Comparison of ENCODE assay signal across 8 mouse cellular contexts in genomic region chr13:80882716-80883135, GRCm38 (mm10). TPM values are rescaled to one million over a fixed set of nuclear protein-coding genes. Genes with fewer than 3 reads are reported as not detected.
DNase-seq lines count a peak whose midpoint lies in the region; ATAC-seq lines count a peak whose summit lies in the region.

No protein-coding gene starts in this region.

- H3K9me3 ChIP-seq in hindbrain, embryonic 14.5 days (ENCODE audit: control insufficient read depth, low read length): no peaks in the 10 kb centered on the region
- no peaks in the 10 kb centered on the region for H3K9me3 ChIP-seq in midbrain, embryonic 12.5 days

- peaks cover 2% of the 10 kb centered on the region for H3K36me3 ChIP-seq in hindbrain, embryonic 14.5 days (replicated peaks; ENCODE audit: control insufficient read depth, insufficient read depth)
- peaks cover 2% of the 10 kb centered on the region for H3K36me3 ChIP-seq in midbrain, embryonic 12.5 days

- peak overlapping the region; percentile 73 for H3K9ac ChIP-seq in hindbrain, embryonic 14.5 days
- peak overlapping the region; percentile 81 for H3K9ac ChIP-seq in midbrain, embryonic 12.5 days (replicated peaks)

- no peaks in the 10 kb centered on the region for H3K27me3 ChIP-seq in hindbrain, embryonic 14.5 days (ENCODE audit: control insufficient read depth, insufficient read depth, low read length)
- no peaks in the 10 kb centered on the region for H3K27me3 ChIP-seq in midbrain, embryonic 12.5 days

- WGBS in hindbrain, embryonic 14.5 days: under 1% methylated on average over 23 of the region's 23 CpGs
- WGBS in midbrain, embryonic 12.5 days: under 1% methylated on average over 23 of the region's 23 CpGs

- peak; percentile 63 for ATAC-seq in hindbrain, embryonic 14.5 days (ENCODE audit: low FRiP score)
- peak; percentile 49 for ATAC-seq in midbrain, embryonic 12.5 days (ENCODE audit: low FRiP score, low read depth)

- peak; percentile 59 for DNase-seq in embryo, embryonic 11.5 days (ENCODE audit: low read depth, low spot score)
- DNase-seq in embryo, embryonic 11 days: no peak
- DNase-seq in urinary bladder, postnatal 14 days (ENCODE audit: low spot score): peak; percentile 78
- no peak for DNase-seq in urinary bladder, adult 18-20 months (ENCODE audit: low spot score in 2 of 2)
- DNase-seq in hindbrain, embryonic 14.5 days (ENCODE audit: low spot score): no peak
- DNase-seq in spleen, adult 12 weeks (ENCODE audit: low spot score): no peak
- no peak for DNase-seq in adrenal gland, postnatal 4 days (ENCODE audit: low spot score in 2 of 2)

- peaks cover 10% of the 10 kb centered on the region for H3K4me1 ChIP-seq in hindbrain, embryonic 14.5 days (replicated peaks; ENCODE audit: control insufficient read depth, insufficient read depth, low read length)
- peaks cover 6% of the 10 kb centered on the region for H3K4me1 ChIP-seq in midbrain, embryonic 12.5 days

- H3K4me2 ChIP-seq in hindbrain, embryonic 14.5 days (replicated peaks): peak overlapping the region; percentile 65
- peak overlapping the region; percentile 52 for H3K4me2 ChIP-seq in midbrain, embryonic 12.5 days (replicated peaks)

- peak overlapping the region; percentile 80 for H3K4me3 ChIP-seq in hindbrain, embryonic 14.5 days (replicated peaks; ENCODE audit: low read length)
- H3K4me3 ChIP-seq in midbrain, embryonic 12.5 days: peak overlapping the region; percentile 87

- H3K27ac ChIP-seq in hindbrain, embryonic 14.5 days: peak overlapping the region; percentile 100
- peak overlapping the region; percentile 100 for H3K27ac ChIP-seq in midbrain, embryonic 12.5 days (replicated peaks)

RNA-seq across cellular contexts. Expression of gene Arrdc3, which starts 0.5 kb away (rescaled TPM):
- 41.1 and 58.7 TPM in 2 replicates for polyA plus RNA-seq in hindbrain, embryonic 14.5 days (2014; fragmentation: Nextera tagmentation; extraction: Ambion mirVana)
- 56.3 and 63.0 TPM in 2 replicates for polyA plus RNA-seq in midbrain, embryonic 12.5 days (2016; fragmentation: Nextera tagmentation; extraction: Ambion mirVana)
- 100 to 1,000 TPM; 146 to 159 TPM for total RNA-seq in adrenal gland, postnatal 4 days (2021)

Comparison
In these comparisons a context has a peak if more than half of its experiments do, and no peak if none do; other contexts are left out.
1. DNase-seq: peak in embryo, embryonic 11.5 days (single experiment) and urinary bladder, postnatal 14 days (single experiment); none in embryo, embryonic 11 days (single experiment), urinary bladder, adult 18-20 months (0 of 2), hindbrain, embryonic 14.5 days (single experiment), spleen, adult 12 weeks (single experiment) and adrenal gland, postnatal 4 days (0 of 2).